8 mouse cellular contexts compared by ENCODE assay signal in the genomic region with DNA sequence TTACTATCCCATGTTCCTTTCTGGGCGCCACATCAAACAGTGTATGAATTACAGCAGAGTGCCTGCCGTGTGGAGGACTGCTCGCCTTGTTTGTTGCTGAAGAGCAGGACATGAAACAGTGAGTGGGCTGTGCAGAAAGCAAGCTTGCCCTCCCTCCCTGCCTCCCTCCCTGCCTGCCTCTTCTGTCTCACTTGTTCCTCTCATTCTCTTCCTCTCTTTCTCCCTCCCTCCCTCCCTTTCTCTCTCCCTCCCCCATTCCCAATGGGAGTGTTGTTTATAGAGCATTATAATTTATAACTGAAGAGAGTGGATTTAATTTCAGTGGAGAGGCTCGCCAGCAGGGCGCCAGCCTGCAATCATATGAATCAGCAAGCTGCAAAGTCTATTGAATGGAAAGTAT.
A peak's percentile ranks its signal among the peaks of the same experiment; 100 is the strongest.
DNase-seq lines count a peak whose midpoint lies in the region; ATAC-seq lines count a peak whose summit lies in the region.

No protein-coding gene starts in this region.

- no peak for DNase-seq in forebrain, embryonic 10.5 days (ENCODE audit: extremely low spot score, low spot score)
- DNase-seq in forebrain, embryonic 11.5 days (ENCODE audit: low spot score), result no peak
- no peak for DNase-seq in lung, adult 18-20 months
- no peak for DNase-seq in intestine, embryonic 14.5 days (ENCODE audit: low spot score)
- DNase-seq in testis, postnatal 10 days (ENCODE audit: low spot score), result no peak
- DNase-seq in testis, postnatal 14 days (ENCODE audit: low spot score), result no peak

- H3K4me2 ChIP-seq in forebrain, embryonic 11.5 days (ENCODE audit: low read depth, low read length, severe bottlenecking), result no peak overlapping the region
- H3K4me2 ChIP-seq in lung, embryonic 15.5 days, result peak overlapping the region; percentile 33
- H3K4me2 ChIP-seq in intestine, embryonic 14.5 days (ENCODE audit: low read length), result peak overlapping the region; percentile 5
- peak overlapping the region; percentile 50 for H3K4me2 ChIP-seq in neural tube, embryonic 13.5 days

- H3K36me3 ChIP-seq in forebrain, embryonic 10.5 days (replicated peaks), result no peaks in the 10 kb centered on the region
- no peaks in the 10 kb centered on the region for H3K36me3 ChIP-seq in forebrain, embryonic 11.5 days (ENCODE audit: control insufficient read depth, insufficient read depth, low read length)
- no peaks in the 10 kb centered on the region for H3K36me3 ChIP-seq in lung, embryonic 15.5 days
- no peaks in the 10 kb centered on the region for H3K36me3 ChIP-seq in intestine, embryonic 14.5 days (ENCODE audit: control insufficient read depth, insufficient read depth, low read length)
- no peaks in the 10 kb centered on the region for H3K36me3 ChIP-seq in neural tube, embryonic 13.5 days

- H3K9ac ChIP-seq in forebrain, embryonic 11.5 days (ENCODE audit: low read length), result no peak overlapping the region
- H3K9ac ChIP-seq in lung, embryonic 15.5 days, result 0 out of 2 replicates have a peak overlapping the region, but pooled peaks have one; percentile 4
- no peak overlapping the region for H3K9ac ChIP-seq in intestine, embryonic 14.5 days (ENCODE audit: low read length)
- peak overlapping the region; percentile 17; the same call in 1 of the 2 replicates for H3K9ac ChIP-seq in neural tube, embryonic 13.5 days

- 44% methylated on average over 5 of the region's 5 CpGs for WGBS in forebrain, embryonic 10.5 days
- WGBS in forebrain, embryonic 11.5 days, result 36% methylated on average over 5 of the region's 5 CpGs
- 21% methylated on average over 5 of the region's 5 CpGs for WGBS in lung, embryonic 15.5 days
- WGBS in intestine, embryonic 14.5 days, result 22% methylated on average over 5 of the region's 5 CpGs
- 9% methylated on average over 5 of the region's 5 CpGs for WGBS in neural tube, embryonic 13.5 days

- H3K4me3 ChIP-seq in forebrain, embryonic 10.5 days, result no peak overlapping the region
- H3K4me3 ChIP-seq in forebrain, embryonic 11.5 days (ENCODE audit: low read depth, low read length), result no peak overlapping the region
- H3K4me3 ChIP-seq in lung, embryonic 15.5 days, result 0 out of 2 replicates have a peak overlapping the region, but pooled peaks have one; percentile 10
- H3K4me3 ChIP-seq in intestine, embryonic 14.5 days (ENCODE audit: low read depth, low read length), result no peak overlapping the region
- peak overlapping the region; percentile 6; the same call in 1 of the 2 replicates for H3K4me3 ChIP-seq in neural tube, embryonic 13.5 days

- H3K4me1 ChIP-seq in forebrain, embryonic 10.5 days, result peaks cover 71% of the 10 kb centered on the region
- peaks cover 9% of the 10 kb centered on the region for H3K4me1 ChIP-seq in forebrain, embryonic 11.5 days (replicated peaks; ENCODE audit: control insufficient read depth, insufficient read depth, low read length)
- H3K4me1 ChIP-seq in lung, embryonic 15.5 days, result peaks cover 47% of the 10 kb centered on the region
- peaks cover 58% of the 10 kb centered on the region for H3K4me1 ChIP-seq in intestine, embryonic 14.5 days (replicated peaks; ENCODE audit: control insufficient read depth, insufficient read depth, low read length)
- peaks cover 71% of the 10 kb centered on the region for H3K4me1 ChIP-seq in neural tube, embryonic 13.5 days (replicated peaks)

- ATAC-seq in forebrain, embryonic 11.5 days (replicated peaks; ENCODE audit: low FRiP score), result no peak
- peak; percentile 90 for ATAC-seq in lung, embryonic 15.5 days (ENCODE audit: borderline replicate concordance, extremely low read depth, low FRiP score, low TSS enrichment)
- ATAC-seq in intestine, embryonic 14.5 days (replicated peaks; ENCODE audit: low FRiP score, low TSS enrichment, low read depth), result peak; percentile 64
- ATAC-seq in neural tube, embryonic 13.5 days (ENCODE audit: low read depth), result peak; percentile 75

- no peaks in the 10 kb centered on the region for H3K27me3 ChIP-seq in forebrain, embryonic 10.5 days (ENCODE audit: poor library complexity, severe bottlenecking)
- H3K27me3 ChIP-seq in forebrain, embryonic 11.5 days (ENCODE audit: control insufficient read depth, insufficient read depth, low read length), result no peaks in the 10 kb centered on the region
- H3K27me3 ChIP-seq in lung, embryonic 15.5 days, result no peaks in the 10 kb centered on the region
- H3K27me3 ChIP-seq in intestine, embryonic 14.5 days (replicated peaks; ENCODE audit: control insufficient read depth, insufficient read depth, low read length), result no peaks in the 10 kb centered on the region
- H3K27me3 ChIP-seq in neural tube, embryonic 13.5 days, result no peaks in the 10 kb centered on the region

- no peaks in the 10 kb centered on the region for H3K9me3 ChIP-seq in forebrain, embryonic 10.5 days
- H3K9me3 ChIP-seq in forebrain, embryonic 11.5 days (ENCODE audit: control insufficient read depth, low read length), result no peaks in the 10 kb centered on the region
- no peaks in the 10 kb centered on the region for H3K9me3 ChIP-seq in lung, embryonic 15.5 days
- H3K9me3 ChIP-seq in intestine, embryonic 14.5 days (ENCODE audit: control insufficient read depth, low read length), result no peaks in the 10 kb centered on the region
- H3K9me3 ChIP-seq in neural tube, embryonic 13.5 days, result no peaks in the 10 kb centered on the region

- peak overlapping the region; percentile 62 for H3K27ac ChIP-seq in forebrain, embryonic 10.5 days
- no peak overlapping the region for H3K27ac ChIP-seq in forebrain, embryonic 11.5 days (ENCODE audit: low read depth, low read length)
- H3K27ac ChIP-seq in lung, embryonic 15.5 days, result peak overlapping the region; percentile 84
- peak overlapping the region; percentile 59; the same call in 1 of the 2 replicates for H3K27ac ChIP-seq in intestine, embryonic 14.5 days (ENCODE audit: low read depth)
- peak overlapping the region; percentile 79 for H3K27ac ChIP-seq in neural tube, embryonic 13.5 days (replicated peaks)

Comparison
In these comparisons a context has a peak if more than half of its experiments do, and no peak if none do; other contexts are left out.
1. H3K4me3 ChIP-seq: peak in lung, embryonic 15.5 days (single experiment) and neural tube, embryonic 13.5 days (single experiment); none in forebrain, embryonic 10.5 days (single experiment), forebrain, embryonic 11.5 days (single experiment) and intestine, embryonic 14.5 days (single experiment).
2. H3K9ac ChIP-seq: peak in lung, embryonic 15.5 days (single experiment) and neural tube, embryonic 13.5 days (single experiment); none in forebrain, embryonic 11.5 days (single experiment) and intestine, embryonic 14.5 days (single experiment).